Mouse (Mus musculus): ENCODE measurements around the gene Cryba4.

DNA sequence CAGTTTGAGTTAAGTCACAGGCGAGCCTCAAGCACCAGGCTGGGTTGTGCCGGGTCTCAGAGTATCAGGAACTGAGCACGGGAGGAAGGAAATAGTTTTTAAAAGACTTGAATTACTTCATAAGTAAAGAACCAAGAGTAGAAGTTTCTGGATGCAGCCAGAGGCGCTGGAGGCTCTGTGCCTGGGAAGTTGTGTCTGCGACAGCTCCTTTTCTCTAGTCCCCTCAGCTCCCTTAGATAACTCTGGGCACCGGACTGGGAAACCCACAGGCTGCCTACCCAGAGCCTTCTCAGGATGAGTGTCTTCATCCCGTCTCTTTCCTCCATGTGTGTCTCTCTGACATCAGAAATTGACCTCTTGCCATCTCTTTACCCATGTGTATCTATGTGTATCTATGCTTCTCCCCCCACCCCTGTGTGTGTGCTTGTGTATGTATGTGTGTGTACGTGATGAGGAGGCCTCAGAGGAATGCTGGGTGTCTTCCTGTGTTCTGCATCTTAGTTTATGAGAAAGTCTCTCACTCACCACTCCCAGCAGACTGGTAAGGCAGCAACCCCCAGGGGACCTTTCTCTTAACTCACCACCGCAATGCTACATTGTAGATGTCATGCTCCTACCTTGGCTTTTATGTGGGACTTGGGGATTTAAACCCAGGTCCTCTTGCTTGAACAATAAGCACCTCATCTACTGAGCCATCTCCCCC is 30.6 kb upstream of the Cryba4 start:
- TF ChIP-seq CTCF (IDR thresholded peaks at IDR 0.05) (no peak), EP300 (IDR thresholded peaks at IDR 0.05) (no peak)

All from lung, postnatal 0 days (tissue).